Mouse (Mus musculus): ENCODE data around the gene Rpl24.

DNA sequence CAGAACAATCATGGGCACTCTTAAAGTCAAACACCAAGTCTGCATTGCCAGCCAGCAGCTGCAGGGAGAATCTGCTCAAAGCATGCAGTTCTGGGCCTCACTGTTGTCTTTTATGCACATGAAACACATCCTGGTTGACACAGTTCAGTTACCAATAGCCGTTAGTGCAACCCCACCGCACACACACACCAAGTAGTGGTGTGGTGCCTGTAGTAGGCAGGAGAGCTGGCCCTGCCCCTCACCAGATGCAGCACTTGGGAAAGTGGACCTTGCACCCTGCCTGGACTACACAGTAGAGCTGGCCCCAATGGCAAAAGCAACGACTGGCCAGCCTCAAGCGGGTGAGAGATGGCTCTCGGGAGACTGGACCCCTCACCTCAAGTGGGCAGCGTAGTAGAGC is 26.4 kb upstream of the Rpl24 start:
- TF ChIP-seq CTCF (IDR thresholded peaks at IDR 0.05; ENCODE audit: low read depth) (no peak), EP300 (IDR thresholded peaks at IDR 0.05; ENCODE audit: low read depth) (no peak)
